Mouse (Mus musculus) embryo, embryonic 11 days (tissue): Measurements from ENCODE around the gene Vdac2.

Experiments used
- DNase-seq: peaks from one replicate; pipeline ENCODE4 v3.0.0-alpha.2; 2015

Gene Vdac2

DNA sequence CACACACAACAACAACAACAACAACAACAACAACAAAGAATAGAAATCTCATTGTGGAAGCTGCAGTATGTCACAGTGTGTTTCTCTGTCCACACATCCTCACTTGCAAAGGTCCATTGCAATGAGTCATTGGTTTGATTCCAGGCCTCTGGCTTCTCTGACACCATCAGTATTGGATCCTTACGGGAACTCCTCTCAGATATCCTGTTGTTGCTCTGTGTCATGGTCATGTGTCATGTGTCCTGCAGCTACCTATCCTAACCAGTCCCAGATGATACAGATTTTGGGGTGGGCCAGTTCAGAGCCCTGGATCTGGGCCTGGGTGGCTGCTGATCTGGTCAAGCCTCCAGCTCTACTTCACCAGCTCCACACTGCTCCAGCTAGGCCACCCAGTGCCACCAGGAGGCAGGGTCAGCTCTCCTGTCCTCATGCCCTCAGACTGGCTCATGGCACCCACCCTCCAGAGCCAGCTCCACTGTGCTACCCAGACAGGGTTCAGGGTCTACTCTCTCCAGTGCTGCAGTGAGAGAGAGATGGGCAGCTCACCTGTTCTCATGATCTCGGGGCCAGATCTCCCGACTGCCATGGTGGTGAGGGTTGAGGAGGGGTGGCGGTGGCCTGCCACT lies 4.0 kb upstream of the Vdac2 start:
- DNase-seq, result no peak

DNA sequence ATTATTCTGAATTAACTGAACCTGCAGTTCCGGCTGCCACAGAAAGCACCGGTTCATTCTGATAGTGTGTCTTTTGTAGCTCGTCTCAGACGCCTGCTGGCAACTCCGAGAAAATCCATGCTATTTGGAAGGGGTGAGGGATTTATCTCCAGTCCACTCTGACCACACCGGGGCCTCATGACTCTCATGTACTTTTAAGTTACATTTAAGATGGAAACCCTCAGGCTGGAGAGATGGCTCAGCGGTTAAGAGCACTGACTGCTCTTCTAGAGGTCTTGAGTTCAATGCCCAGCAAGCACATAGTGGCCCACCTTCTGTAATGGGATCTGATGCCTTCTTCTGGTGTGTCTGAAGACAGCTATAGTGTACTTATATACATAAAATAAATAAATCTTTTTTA lies 2.7 kb upstream of the Vdac2 start:
- DNase-seq, result no peak

DNA sequence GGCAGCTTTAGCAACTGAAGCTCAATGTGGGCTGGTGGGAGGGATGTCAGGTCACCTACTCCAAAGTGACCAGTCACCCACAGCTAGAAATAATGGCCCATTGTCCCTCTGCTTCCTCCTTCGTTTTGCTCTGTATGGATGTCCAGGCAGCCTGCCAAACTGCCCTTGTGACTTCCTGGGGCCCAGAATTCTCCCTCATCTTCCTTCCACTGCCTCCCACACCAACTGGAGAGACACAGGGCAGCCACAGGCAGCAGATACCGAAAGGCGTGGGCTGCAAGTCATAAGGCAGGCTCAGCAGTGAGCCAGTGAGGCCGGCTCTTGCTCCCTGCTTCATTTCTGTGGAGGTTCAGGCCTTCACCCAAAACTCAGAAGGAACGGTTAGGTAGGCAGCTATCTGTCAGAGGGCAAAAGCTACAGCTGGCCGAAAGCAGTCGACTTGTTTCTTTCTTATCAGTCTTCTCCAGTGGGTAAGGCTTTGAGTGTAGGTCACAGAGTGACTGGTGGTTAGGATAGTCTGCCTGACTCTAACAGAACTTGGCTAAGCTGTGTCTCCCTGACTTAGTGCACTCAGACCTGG lies 2.2 kb upstream of the Vdac2 start:
- no peak for DNase-seq

GRCm38 (mm10) chr14:21823897-21824296 lies 1.1 kb upstream of the Vdac2 start:
- no peak for DNase-seq

DNA sequence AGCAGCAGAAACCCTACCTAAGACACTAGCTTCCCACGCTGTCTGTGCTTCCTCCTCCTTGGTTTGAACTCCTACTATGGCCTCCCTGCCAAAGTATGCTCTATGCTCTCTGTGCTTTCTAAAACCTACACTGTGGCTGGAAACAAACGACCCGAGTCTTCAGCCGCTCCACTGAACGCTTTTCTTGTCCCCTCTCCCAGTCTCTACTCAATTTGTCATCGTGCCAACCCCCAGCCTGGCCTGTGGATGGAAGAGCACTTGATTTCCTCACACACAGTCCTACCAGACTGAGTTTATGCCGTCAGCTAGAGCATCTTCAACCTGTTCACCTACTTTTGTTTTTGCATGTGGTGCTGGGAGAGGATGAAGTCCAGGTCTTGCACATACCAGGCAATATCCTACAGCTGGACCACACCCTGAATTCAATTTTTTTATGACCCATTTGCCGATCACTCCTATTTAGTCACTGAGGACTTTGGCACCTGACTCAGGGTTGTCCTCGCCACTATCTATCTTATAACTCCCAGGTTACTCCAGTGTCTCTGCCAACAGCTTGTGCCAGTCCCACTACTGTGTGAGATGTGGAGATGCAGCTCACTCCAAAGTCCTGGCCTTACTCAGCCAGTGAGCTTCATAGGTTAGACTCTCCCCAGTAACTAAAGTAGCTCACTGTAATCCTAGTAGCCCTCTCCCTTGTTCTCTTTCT lies 901 bp downstream of the Vdac2 start:
- DNase-seq, result no peak

DNA sequence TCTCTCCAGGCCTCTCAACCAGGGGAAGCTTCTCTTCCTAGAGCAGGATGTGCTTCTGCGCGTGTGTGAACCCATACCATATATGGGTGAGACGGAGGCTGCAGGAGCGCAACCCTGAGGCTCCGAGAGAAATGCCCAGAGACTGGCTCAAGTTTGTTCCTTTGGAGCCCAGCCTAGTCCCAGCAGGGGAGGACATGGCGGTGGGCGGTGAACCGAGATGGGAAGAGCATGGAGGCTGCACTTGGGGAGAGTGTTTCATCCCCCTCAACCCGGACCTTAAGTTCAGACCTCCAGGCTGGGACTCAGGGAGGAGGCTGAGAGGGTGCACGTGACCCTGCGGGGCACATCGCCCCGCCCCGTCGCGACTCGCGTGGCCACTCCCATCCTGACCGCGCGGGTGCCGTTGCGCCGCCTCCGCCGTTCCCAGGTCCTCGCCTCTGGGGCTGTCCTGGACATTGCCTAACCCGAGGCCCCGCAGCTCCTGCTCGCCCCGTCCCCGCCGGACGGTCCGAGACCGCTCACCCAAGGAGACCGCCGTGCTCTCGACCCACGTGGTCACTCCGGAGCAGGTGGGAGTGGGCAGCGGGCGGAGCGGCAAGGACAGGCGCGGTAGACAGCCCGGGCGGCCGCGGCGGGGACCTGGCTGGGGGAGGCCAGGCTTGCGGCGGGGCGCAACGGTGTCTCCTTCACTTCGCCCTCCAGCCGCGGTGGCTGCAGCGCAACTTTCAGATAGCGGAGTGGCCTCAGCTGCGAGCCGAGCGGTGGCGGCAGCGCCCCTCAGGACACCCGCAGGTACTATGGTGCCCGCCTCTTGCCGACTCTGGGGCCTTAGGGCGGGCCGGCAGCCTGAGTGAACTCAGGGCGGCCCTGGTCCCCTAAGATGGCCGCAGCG lies 6.1 kb downstream of the Vdac2 start:
- peak; percentile 98 for DNase-seq

DNA sequence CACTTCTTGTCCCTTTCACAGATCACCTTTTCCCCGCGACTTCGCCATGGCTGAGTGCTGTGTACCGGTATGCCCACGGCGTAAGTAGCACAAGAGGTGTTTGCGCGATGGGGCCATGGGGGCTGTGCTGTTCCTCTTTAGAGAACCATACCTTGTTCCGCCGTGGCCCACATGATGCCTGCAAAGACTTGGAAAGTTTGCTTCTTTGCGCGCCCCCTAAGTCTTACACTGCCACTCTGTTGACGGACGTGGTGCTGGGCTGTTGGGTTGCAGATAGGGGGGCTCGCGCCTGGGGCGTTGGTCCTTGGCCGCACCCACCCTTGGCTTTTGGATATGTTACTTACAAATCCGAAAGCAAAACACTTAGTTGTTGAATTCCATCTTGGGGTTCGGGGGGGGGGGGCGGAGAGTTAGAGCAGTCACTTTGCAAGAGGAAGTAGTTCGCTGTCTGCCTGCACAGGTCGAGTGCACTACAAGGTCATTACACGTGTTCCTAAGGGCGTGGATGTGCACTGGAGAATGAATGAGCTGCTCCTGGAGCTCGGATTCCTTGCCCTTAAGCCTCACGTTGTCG lies 6.9 kb downstream of the Vdac2 start:
- DNase-seq, result no peak

- DNase-seq, result no peak
Measured at GRCm38 (mm10) chr14:21838336-21839017, 13.4 kb downstream of the Vdac2 start.

GRCm38 (mm10) chr14:21841819-21842592 lies 17.0 kb downstream of the Vdac2 start:
- no peak for DNase-seq

GRCm38 (mm10) chr14:21843263-21843662 lies 18.2 kb downstream of the Vdac2 start:
- no peak for DNase-seq

- no peak for DNase-seq
Measured at GRCm38 (mm10) chr14:21846827-21847380, 21.9 kb downstream of the Vdac2 start.

- DNase-seq, result peak; percentile 91
Measured at GRCm38 (mm10) chr14:21847381-21848165, 22.5 kb downstream of the Vdac2 start.

DNA sequence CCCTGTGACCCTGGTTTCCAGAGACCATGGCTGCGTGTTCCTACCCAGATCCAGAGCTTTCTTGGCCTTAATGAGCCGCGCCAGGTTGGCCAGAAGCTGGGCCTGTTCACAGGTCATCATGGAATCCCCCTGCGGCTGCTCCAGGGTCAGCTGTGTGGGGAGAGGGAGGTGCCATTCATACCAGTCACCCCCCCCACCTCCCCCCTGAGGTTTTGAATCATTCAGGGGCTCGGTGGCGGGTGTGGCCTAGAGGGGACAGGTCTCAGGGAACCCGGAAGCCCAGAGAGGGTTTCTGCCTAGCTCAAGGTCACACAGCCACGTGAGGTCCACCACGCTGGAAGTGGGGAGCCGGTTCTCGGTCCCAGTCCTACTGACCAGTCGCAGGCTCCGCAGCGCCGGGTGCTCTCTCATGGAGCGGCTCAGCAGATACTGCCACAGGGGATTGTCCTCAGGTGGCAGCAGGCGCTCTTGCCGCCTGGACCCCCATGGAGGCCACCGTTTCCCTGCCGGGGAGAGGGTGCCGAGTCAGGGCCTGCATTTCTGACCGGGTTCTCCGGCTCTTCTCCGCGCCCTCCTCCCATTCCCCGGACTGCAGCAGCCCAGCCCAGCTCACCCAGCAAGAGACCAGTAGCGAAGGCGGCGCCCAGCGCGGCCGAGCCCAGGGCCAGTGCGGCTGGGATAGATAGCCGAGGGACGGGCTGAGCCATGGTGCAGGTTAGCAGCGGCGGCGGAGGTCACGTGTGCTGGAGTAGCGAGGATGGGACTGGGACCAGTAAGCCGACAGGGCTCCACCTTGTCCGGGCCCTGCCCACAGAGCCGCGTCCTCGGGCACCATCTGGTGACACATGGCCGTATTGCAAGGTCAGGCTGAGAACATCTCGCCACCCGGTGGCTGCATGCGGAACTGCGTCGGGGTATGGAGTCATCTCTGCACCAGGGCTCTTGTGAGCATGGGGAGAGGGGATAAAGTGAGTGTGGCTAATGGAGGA lies 23.4 kb downstream of the Vdac2 start, which contains the start of gene Comtd1:
TSS of gene Comtd1 (minus strand) at position 812 of the 989 bp plus-strand sequence.
- DNase-seq, result peak; percentile 95

GRCm38 (mm10) chr14:21849524-21850418 lies 24.7 kb downstream of the Vdac2 start:
- no peak for DNase-seq

- no peak for DNase-seq
Measured at GRCm38 (mm10) chr14:21850419-21851127, 25.5 kb downstream of the Vdac2 start.

DNA sequence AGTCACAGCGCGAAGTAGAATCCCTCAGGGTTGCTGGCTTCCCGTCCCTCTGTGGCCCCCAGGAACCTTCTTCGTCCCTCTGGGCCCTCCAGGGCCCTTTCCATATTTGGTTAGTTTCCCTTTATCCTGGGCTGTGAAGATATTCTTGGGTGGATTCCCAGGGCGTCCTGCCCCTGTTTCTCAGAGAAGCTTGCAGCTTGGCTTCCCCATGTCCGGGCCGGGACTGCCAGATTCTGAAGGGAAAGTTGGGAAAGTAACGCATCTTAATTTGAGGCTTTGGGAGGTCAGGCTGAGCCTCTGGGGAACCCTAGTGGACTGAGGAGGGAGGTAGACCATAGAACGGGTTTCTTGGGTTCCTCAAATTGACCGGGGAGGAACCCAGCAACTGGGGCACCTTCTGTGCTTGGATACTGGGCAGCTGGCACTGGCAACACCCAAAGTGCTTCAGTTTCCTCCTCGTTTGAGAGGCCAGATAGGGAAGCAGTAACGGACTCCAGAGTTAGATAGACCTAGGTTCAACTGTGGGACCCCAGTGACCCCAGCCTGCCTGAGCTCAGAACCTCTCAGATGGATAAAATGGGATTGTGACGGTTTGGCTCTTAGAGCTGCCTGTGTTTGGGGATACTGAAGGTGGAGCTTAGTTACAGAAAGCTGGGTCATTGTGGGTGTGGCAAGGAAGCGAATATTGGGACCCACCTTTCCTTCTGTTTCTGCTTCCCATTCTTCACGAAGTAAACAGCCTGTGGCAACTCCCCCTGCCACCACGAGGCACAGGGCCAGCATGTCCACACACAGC lies 27.2 kb downstream of the Vdac2 start:
- no peak for DNase-seq
